Mouse (Mus musculus): ENCODE results near the gene Parn. TPM values are rescaled to one million over a fixed set of nuclear protein-coding genes. Genes with fewer than 3 reads are reported as not detected.
A peak's percentile ranks its signal among the peaks of the same experiment; 100 is the strongest.

Gene Parn
- total and polyA plus RNA-seq, 3 experiments = 48.7 to 88.6 (median 62.6) TPM

GRCm38 (mm10) chr16:13580784-13581183 lies 87.2 kb downstream of the Parn start:
- dilution Hi-C loops (cut with MboI; ENCODE audit: extremely low pct_ligation_motif_present, extremely low pct_unique_long_range_greater_than_20kb, low sequenced_read_pairs) = no loop called here
- no peak overlapping the region for H3K4me2 ChIP-seq (ENCODE audit: insufficient read depth, low read depth, poor library complexity, severe bottlenecking)
- no peak overlapping the region for H3K27ac ChIP-seq (ENCODE audit: insufficient read depth, low read depth)
- TF ChIP-seq SIN3A (IDR thresholded peaks at IDR 0.05; ENCODE audit: low read length) = no peak
- no peak for TF ChIP-seq POLR2A (IDR thresholded peaks at IDR 0.05; ENCODE audit: low read depth, low read length)
- peak; percentile 64 to 67 for TF ChIP-seq CTCF (conservative IDR thresholded peaks at IDR 0.05 in 1 of 2, IDR thresholded peaks at IDR 0.05 in 1 of 2; ENCODE audit: low read depth in 2 of 2, low read length in 2 of 2)
- no peak for TF ChIP-seq E2F4 (IDR thresholded peaks at IDR 0.05; ENCODE audit: insufficient replicate concordance, low read depth, low read length)
- no peak for TF ChIP-seq CHD2 (IDR thresholded peaks at IDR 0.05; ENCODE audit: low read length)
- peak; percentile 35 for TF ChIP-seq RAD21 (IDR thresholded peaks at IDR 0.05; ENCODE audit: low read depth, low read length)
- H3K27me3 ChIP-seq (replicated peaks) = no peaks in the 10 kb centered on the region
- no peaks in the 10 kb centered on the region for H3K79me2 ChIP-seq (replicated peaks; ENCODE audit: control insufficient read depth, extremely low read depth, insufficient read depth, poor library complexity, severe bottlenecking)
- no peaks in the 10 kb centered on the region for H3K9me3 ChIP-seq (replicated peaks; ENCODE audit: low read length)
- peaks cover 0 to 13% of the 10 kb centered on the region in 2 experiments; a peak in 3 of 4 replicates for H3K4me1 ChIP-seq (ENCODE audit: control insufficient read depth in 1 of 2, insufficient read depth in 2 of 2)
- peak; percentile 31 for DNase-seq (ENCODE audit: extremely low read depth)
- no peak overlapping the region for H3K4me3 ChIP-seq (replicated peaks in 1 of 3; ENCODE audit: low read depth in 2 of 3, low read length in 2 of 3, poor library complexity in 1 of 3)
- H3K9ac ChIP-seq (ENCODE audit: insufficient read depth, low read depth) = no peak overlapping the region
- peaks cover 23 to 64% of the 10 kb centered on the region in 2 experiments for H3K36me3 ChIP-seq (replicated peaks in 1 of 2; ENCODE audit: control insufficient read depth in 1 of 2, insufficient read depth in 1 of 2, low read length in 1 of 2)
- in situ Hi-C loops (cut with MboI; ENCODE audit: low pct_ligation_motif_present, low pct_unique_long_range_greater_than_20kb, low sequenced_read_pairs) = no loop called here

- in situ Hi-C loops (cut with MboI; ENCODE audit: low pct_ligation_motif_present, low pct_unique_long_range_greater_than_20kb, low sequenced_read_pairs) (no loop called here), dilution Hi-C loops (cut with MboI; ENCODE audit: extremely low pct_ligation_motif_present, extremely low pct_unique_long_range_greater_than_20kb, low sequenced_read_pairs) (no loop called here)
- H3K4me3 ChIP-seq (replicated peaks in 1 of 3; ENCODE audit: low read depth in 2 of 3, low read length in 2 of 3, poor library complexity in 1 of 3) = no peak overlapping the region
- no peak for TF ChIP-seq JUN (IDR thresholded peaks at IDR 0.05; ENCODE audit: insufficient read depth, low read depth, low read length)
- no peak for TF ChIP-seq CHD1 (IDR thresholded peaks at IDR 0.05; ENCODE audit: low read depth, low read length)
- no peak for TF ChIP-seq RCOR1 (conservative IDR thresholded peaks at IDR 0.05; ENCODE audit: low read depth, low read length)
- TF ChIP-seq ETS1 (conservative IDR thresholded peaks at IDR 0.05; ENCODE audit: low read depth, low read length) = no peak
- no peak for TF ChIP-seq ZMIZ1 (IDR thresholded peaks at IDR 0.05; ENCODE audit: low read depth, low read length)
- no peak for TF ChIP-seq MEF2A (IDR thresholded peaks at IDR 0.05; ENCODE audit: borderline replicate concordance, low read depth, low read length)
- no peak for TF ChIP-seq TBP (conservative IDR thresholded peaks at IDR 0.05; ENCODE audit: low read depth, low read length)
- no peak for TF ChIP-seq PAX5 (IDR thresholded peaks at IDR 0.05; ENCODE audit: low read length)
- no peak for TF ChIP-seq MXI1 (IDR thresholded peaks at IDR 0.05; ENCODE audit: low read depth, low read length)
- TF ChIP-seq SMC3 (IDR thresholded peaks at IDR 0.05; ENCODE audit: low read depth, low read length) = no peak
- no peak for TF ChIP-seq ZC3H11A (IDR thresholded peaks at IDR 0.05; ENCODE audit: low read depth, low read length)
- no peak for TF ChIP-seq RAD21 (IDR thresholded peaks at IDR 0.05; ENCODE audit: low read depth, low read length)
- TF ChIP-seq MAZ (IDR thresholded peaks at IDR 0.05; ENCODE audit: low read depth, low read length) = no peak
- TF ChIP-seq BHLHE40 (IDR thresholded peaks at IDR 0.05; ENCODE audit: low read depth, low read length) = no peak
- TF ChIP-seq IRF4 (IDR thresholded peaks at IDR 0.05; ENCODE audit: low read depth, low read length) = no peak
- H3K9me3 ChIP-seq (replicated peaks; ENCODE audit: low read length) = no peaks in the 10 kb centered on the region
- no peaks in the 10 kb centered on the region for H3K27me3 ChIP-seq (replicated peaks)
- H3K79me2 ChIP-seq (replicated peaks; ENCODE audit: control insufficient read depth, extremely low read depth, insufficient read depth, poor library complexity, severe bottlenecking) = no peaks in the 10 kb centered on the region
- H3K4me2 ChIP-seq (ENCODE audit: insufficient read depth, low read depth, poor library complexity, severe bottlenecking) = no peak overlapping the region
- DNase-seq (ENCODE audit: extremely low read depth) = no peak
- peaks cover 19 to 57% of the 10 kb centered on the region in 2 experiments for H3K36me3 ChIP-seq (replicated peaks in 1 of 2; ENCODE audit: control insufficient read depth in 1 of 2, insufficient read depth in 1 of 2, low read length in 1 of 2)
- H3K9ac ChIP-seq (ENCODE audit: insufficient read depth, low read depth) = no peak overlapping the region
- peaks cover 0 to 6% of the 10 kb centered on the region in 2 experiments; a peak in 2 of 4 replicates for H3K4me1 ChIP-seq (ENCODE audit: control insufficient read depth in 1 of 2, insufficient read depth in 2 of 2)
- no peak overlapping the region for H3K27ac ChIP-seq (ENCODE audit: insufficient read depth, low read depth)
Observed at GRCm38 (mm10) chr16:13580016-13580415, 88.0 kb downstream of the Parn start.
